Mouse (Mus musculus) ES-E14 (cell line): ENCODE results near the gene Ptbp1. TPM values are rescaled to one million over a fixed set of nuclear protein-coding genes. Genes with fewer than 3 reads are reported as not detected.
A peak's percentile ranks its signal among the peaks of the same experiment; 100 is the strongest.

Experiments
- DNase-seq: peaks from one replicate; pipeline ENCODE4 v3.0.0-alpha.2; 2013; ENCODE audit warnings: low read depth, low spot score
- H3K27ac ChIP-seq: 2 replicates; pipeline ENCODE4 v1.5.1; 2012; ENCODE audit warnings: low read depth, mild to moderate bottlenecking, low read length, moderate library complexity, mixed read lengths; ENCODE audit not compliant: poor library complexity, insufficient read depth, severe bottlenecking
- H3K36me3 ChIP-seq: 2 replicates; pipeline ENCODE4 v1.6.1; 2012; ENCODE audit warnings: mild to moderate bottlenecking, low read length, moderate library complexity, mixed read lengths; ENCODE audit not compliant: control insufficient read depth, poor library complexity, insufficient read depth, severe bottlenecking
- H3K4me1 ChIP-seq, 2 experiments: fragments of 150-350 bp in 1 of 2; sonication (generic) in 1 of 2; 2 replicates each; pipeline ENCODE4 v1.6.1; 2012; ENCODE audit warnings: low read length in 2 of 2, mild to moderate bottlenecking in 1 of 2, mixed read lengths in 1 of 2; ENCODE audit not compliant: control insufficient read depth in 2 of 2, insufficient read depth in 2 of 2, poor library complexity in 1 of 2
- H3K4me3 ChIP-seq, 2 experiments: fragments of 150-350 bp in 1 of 2; sonication (generic) in 1 of 2; 2 replicates each; pipeline ENCODE4 v1.5.1; 2012; ENCODE audit warnings: low read length in 2 of 2, low read depth in 1 of 2, mild to moderate bottlenecking in 1 of 2, mixed read lengths in 1 of 2; ENCODE audit not compliant: insufficient read depth in 1 of 2, poor library complexity in 1 of 2, severe bottlenecking in 1 of 2
- H3K9ac ChIP-seq: 2 replicates; pipeline ENCODE4 v1.6.1; 2012; ENCODE audit warnings: low read depth, mild to moderate bottlenecking, low read length, mixed read lengths; ENCODE audit not compliant: poor library complexity, insufficient read depth, severe bottlenecking
- H3K9me3 ChIP-seq: fragments of 150-350 bp; sonication (generic); 2 replicates; pipeline ENCODE4 v1.6.1; 2012; ENCODE audit warnings: low read depth, mild to moderate bottlenecking, low read length; ENCODE audit not compliant: control insufficient read depth, insufficient read depth
- CHD2 ChIP-seq: IDR thresholded peaks from 2 replicates; pipeline ENCODE4 v1.6.1; 2014; ENCODE audit warnings: mild to moderate bottlenecking, low read depth, low read length, inconsistent platforms
- HCFC1 ChIP-seq: IDR thresholded peaks from 2 replicates; pipeline ENCODE4 v1.6.1; 2012; ENCODE audit warnings: low read length, inconsistent platforms, borderline replicate concordance; ENCODE audit not compliant: insufficient read depth
- MAFK ChIP-seq: IDR thresholded peaks from 2 replicates; pipeline ENCODE4 v1.6.1; 2014; ENCODE audit warnings: mild to moderate bottlenecking, low read depth, low read length, inconsistent platforms; ENCODE audit not compliant: insufficient read depth
- ZC3H11A ChIP-seq: IDR thresholded peaks from 2 replicates; pipeline ENCODE4 v1.6.1; 2012; ENCODE audit warnings: low read depth, mild to moderate bottlenecking, inconsistent platforms, low read length, borderline replicate concordance
- ZNF384 ChIP-seq: IDR thresholded peaks from 2 replicates; pipeline ENCODE4 v1.6.1; 2012; ENCODE audit warnings: low read depth, low read length, inconsistent platforms
- in situ Hi-C, 2 experiments: fragments of 600-800 bp; cut with MboI; formaldehyde crosslinking; loops; one replicate each; pipeline ENCODE4 v1.15.1; 2025; ENCODE audit warnings: low sequenced_read_pairs in 2 of 2, inconsistent platforms in 1 of 2; ENCODE audit not compliant: unreplicated experiment in 2 of 2
- total RNA-seq: library from RNA; depleted of rRNA; stranded (reverse); fragments of 300-350 nt; gene quantifications from 2 replicates; pipeline ENCODE4 v1.2.3, GENCODE M21; 2012

Gene Ptbp1
- total RNA-seq, 1 experiment = 403 TPM

DNA sequence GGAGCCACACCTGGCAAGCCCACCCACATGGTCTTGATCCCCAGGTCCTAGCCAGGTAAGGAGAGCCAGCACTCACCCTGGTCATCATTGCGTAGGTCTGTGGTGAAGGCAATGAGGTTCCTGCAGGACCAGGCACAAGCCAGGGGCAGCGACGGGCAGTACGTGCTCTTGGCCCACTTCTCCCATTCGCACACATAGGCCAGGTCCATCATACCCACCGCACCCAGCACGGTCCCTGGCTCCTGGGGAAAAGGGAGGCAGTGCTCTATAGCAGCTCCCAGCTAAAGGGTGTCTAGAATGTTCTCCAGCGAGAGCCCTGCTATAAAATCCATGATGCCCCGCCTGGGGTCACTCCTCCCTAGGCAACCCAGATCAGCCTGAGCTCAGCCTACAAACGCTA lies 53.2 kb downstream of the Ptbp1 start:
- in situ Hi-C loops = no loop called here
- Histone ChIP-seq H3K27ac (no peak overlapping the region), H3K9me3 (no peaks in the 10 kb centered on the region), H3K4me1 (peaks cover 0 to 13% of the 10 kb centered on the region in 2 experiments; a peak in 1 of 4 replicates), H3K9ac (no peak overlapping the region), H3K36me3 (peaks cover 5% of the 10 kb centered on the region; the same call in 1 of the 2 replicates), H3K4me3 (no peak overlapping the region)
- no peak for DNase-seq
- no peak for TF ChIP-seq ZC3H11A
- no peak for TF ChIP-seq MAFK

DNA sequence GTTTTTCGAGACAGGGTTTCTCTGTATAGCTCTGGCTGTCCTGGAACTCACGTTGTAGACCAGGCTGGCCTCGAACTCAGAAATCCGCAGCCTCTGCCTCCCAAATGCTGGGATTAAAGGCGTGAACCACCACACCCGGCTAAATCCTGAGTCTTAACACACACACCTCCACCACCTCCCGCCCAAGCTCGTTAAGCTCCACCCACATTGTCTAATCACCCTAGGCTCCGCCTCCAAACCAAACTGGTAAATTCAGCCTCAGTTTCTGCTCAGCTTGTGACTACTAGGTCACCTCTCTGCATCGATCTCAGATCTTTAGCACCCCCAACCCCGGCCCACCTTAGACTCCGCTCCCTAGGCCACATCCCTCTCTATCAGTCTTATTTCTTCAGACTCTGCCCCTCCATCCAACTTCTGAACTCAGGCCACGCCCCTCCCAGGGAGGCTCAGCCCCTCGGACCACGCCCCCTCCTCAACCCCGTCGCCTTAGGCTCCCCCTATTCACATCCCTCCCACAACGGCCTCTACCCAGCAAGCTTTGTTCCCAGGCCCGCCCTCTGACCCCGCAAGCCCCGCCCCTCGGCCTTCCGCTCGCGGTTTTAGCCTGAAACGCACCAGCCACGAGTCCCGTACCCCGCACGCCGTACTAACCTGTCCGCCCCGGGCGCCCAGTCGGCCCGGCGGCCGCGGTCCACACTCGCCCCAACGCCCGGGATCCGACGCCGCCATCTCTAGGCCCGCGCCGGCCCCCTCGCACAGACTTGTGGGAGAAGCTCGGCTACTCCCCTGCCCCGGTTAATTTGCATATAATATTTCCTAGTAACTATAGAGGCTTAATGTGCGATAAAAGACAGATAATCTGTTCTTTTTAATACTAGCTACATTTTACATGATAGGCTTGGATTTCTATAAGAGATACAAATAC lies 54.2 kb downstream of the Ptbp1 start, which contains the start of gene Med16:
TSS of gene Med16 (minus strand) at position 757 of the 925 bp plus-strand sequence.
- no peaks in the 10 kb centered on the region for H3K9me3 ChIP-seq
- in situ Hi-C loops = no loop called here
- no peak for TF ChIP-seq ZC3H11A
- TF ChIP-seq HCFC1 = peak; percentile 67; the same call in 1 of the 2 replicates
- peaks cover 0 to 8% of the 10 kb centered on the region in 2 experiments; a peak in 1 of 4 replicates for H3K4me1 ChIP-seq
- DNase-seq = peak; percentile 97
- H3K9ac ChIP-seq = peak within 1 kb of the TSS; percentile 100
- H3K27ac ChIP-seq = peak within 1 kb of the TSS; percentile 99
- H3K4me3 ChIP-seq = peak within 1 kb of the TSS; percentile 99 to 100
- H3K36me3 ChIP-seq = peaks cover 5% of the 10 kb centered on the region; the same call in 1 of the 2 replicates

DNA sequence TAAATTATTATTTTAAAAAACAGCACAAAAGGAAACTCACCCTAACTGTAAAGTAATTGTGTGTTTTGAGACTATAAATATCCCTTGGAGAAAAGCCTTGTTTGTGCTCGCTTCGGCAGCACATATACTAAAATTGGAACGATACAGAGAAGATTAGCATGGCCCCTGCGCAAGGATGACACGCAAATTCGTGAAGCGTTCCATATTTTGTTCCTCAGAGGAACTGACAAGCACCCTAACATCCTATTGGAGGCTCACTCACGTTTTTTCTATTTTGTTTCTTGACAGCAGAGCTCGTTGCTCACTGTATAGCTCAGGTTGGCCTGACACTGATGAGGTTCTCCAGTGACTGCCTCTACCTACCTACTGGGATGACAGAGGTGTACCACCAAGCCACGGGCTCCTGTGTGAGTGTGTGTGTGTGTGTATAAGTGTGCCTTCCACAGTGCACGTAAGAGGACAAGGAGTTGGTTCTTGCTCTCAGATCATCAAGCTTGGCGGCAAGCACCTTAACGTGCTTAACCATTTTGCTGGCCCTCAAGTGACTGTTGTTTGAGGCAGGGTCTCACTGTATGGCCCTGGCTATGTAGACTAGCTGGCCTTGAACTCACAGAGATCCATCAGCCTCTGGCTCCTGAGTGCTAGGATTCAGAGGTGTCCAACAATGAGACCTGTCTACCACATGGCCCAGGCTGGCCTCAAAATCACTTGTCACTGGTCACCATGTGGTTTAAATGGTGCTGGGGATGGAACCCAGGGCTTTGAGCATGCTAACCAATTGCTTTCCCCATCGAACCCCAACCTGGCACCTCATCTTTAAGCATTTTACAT lies 55.1 kb downstream of the Ptbp1 start:
- Histone ChIP-seq H3K9ac (no peak overlapping the region), H3K9me3 (no peaks in the 10 kb centered on the region), H3K36me3 (peaks cover 5% of the 10 kb centered on the region; the same call in 1 of the 2 replicates), H3K4me1 (peaks cover 0 to 8% of the 10 kb centered on the region in 2 experiments; a peak in 1 of 4 replicates), H3K27ac (no peak overlapping the region), H3K4me3 (peak overlapping the region in 1 of 2 experiments; percentile 99; a peak in 2 of 4 replicates)
- TF ChIP-seq ZNF384 (no peak), MAFK (peak; percentile 48)
- in situ Hi-C loops = no loop called here
- DNase-seq = no peak

DNA sequence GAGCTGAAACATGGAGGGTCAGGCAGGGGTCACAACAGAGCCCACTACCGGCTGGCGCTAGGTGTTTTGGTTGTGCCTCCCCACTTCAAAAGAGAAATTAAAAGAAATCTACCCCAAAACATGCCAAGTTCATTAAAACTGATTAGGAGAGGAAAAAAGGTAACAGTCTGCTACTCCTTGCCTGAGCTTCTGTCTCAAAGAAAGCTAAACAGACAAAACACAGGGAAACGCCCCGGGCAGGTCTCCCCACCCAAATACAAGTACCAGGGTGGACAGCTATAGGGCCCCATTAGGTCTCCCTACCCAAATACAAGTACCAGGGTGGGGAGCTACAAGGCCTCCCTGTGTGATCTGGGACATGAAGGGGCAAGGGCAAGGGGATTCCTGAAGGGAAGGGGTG lies 56.3 kb downstream of the Ptbp1 start, which contains the start of gene Gm26602:
TSS of gene Gm26602 (plus strand) at position 301 of the 400 bp plus-strand sequence.
- no peak for DNase-seq
- Histone ChIP-seq H3K4me3 (no peak within 1 kb of the TSS), H3K27ac (no peak within 1 kb of the TSS), H3K4me1 (peaks cover 0 to 8% of the 10 kb centered on the region in 2 experiments; a peak in 1 of 4 replicates), H3K9ac (no peak within 1 kb of the TSS), H3K9me3 (no peaks in the 10 kb centered on the region), H3K36me3 (no peaks in the 10 kb centered on the region; the same call in 1 of the 2 replicates)
- in situ Hi-C loops = no loop called here
- TF ChIP-seq ZC3H11A = no peak
- no peak for TF ChIP-seq ZNF384
- no peak for TF ChIP-seq HCFC1
- no peak for TF ChIP-seq CHD2
- TF ChIP-seq MAFK = no peak
